Mouse (Mus musculus) kidney, postnatal 0 days (tissue): ENCODE results near the gene Smim22. TPM values are rescaled to one million over a fixed set of nuclear protein-coding genes. Genes with fewer than 3 reads are reported as not detected.

ENCODE experiments used
- ATAC-seq: fragments of 200-750 bp; cut with Nextera tagmentation; replicated peaks from 2 replicates; pipeline ENCODE4 v1.8.0; 2017; ENCODE audit warnings: low read depth, moderate number of reproducible peaks, moderate TSS enrichment, moderate library complexity; ENCODE audit not compliant: low FRiP score
- DNase-seq: peaks from one replicate; pipeline ENCODE4 v3.0.0-alpha.2; 2016; ENCODE audit warnings: low spot score
- H3K27ac ChIP-seq: fragments of 300-500 bp; sonication (generic); 2 replicates; pipeline ENCODE4 v1.5.1; 2014; ENCODE audit warnings: mild to moderate bottlenecking
- H3K27me3 ChIP-seq: fragments of 300-500 bp; sonication (generic); 2 replicates; pipeline ENCODE4 v1.6.1; 2014; ENCODE audit warnings: low read length, mixed read lengths; ENCODE audit not compliant: insufficient read depth
- H3K36me3 ChIP-seq: fragments of 300-500 bp; sonication (generic); 2 replicates; pipeline ENCODE4 v1.6.1; 2014; ENCODE audit warnings: low read length, mixed read lengths; ENCODE audit not compliant: insufficient read depth
- H3K4me1 ChIP-seq: fragments of 300-500 bp; sonication (generic); replicated peaks from 2 replicates; pipeline ENCODE4 v1.6.1; 2014; ENCODE audit warnings: antibody characterized with exemption, low read length, mixed read lengths; ENCODE audit not compliant: insufficient read depth
- H3K4me2 ChIP-seq: fragments of 300-500 bp; sonication (generic); 2 replicates; pipeline ENCODE4 v1.6.1; 2014; ENCODE audit warnings: mild to moderate bottlenecking, low read length, moderate library complexity, mixed read lengths
- H3K4me3 ChIP-seq: fragments of 300-500 bp; sonication (generic); replicated peaks from 2 replicates; pipeline ENCODE4 v1.5.1; 2014; ENCODE audit warnings: low read depth, low read length
- H3K9ac ChIP-seq: fragments of 300-500 bp; sonication (generic); 2 replicates; pipeline ENCODE4 v1.6.1; 2014; ENCODE audit warnings: low read depth, low read length
- H3K9me3 ChIP-seq: fragments of 300-500 bp; sonication (generic); replicated peaks from 2 replicates; pipeline ENCODE4 v1.6.1; 2016; ENCODE audit warnings: low read length, inconsistent platforms, mixed read lengths
- CTCF ChIP-seq: IDR thresholded peaks from 2 replicates; pipeline ENCODE4 v1.5.1; 2016; ENCODE audit warnings: antibody characterized with exemption, low read depth, mild to moderate bottlenecking, moderate library complexity
- WGBS: fragments of 180-500 bp; shearing (Covaris S2); extraction: QIAGEN DNeasy Blood & Tissue Kit; methylation state at CpG from one replicate; pipeline ENCODE4 v1.1.7; 2014; 5-methylcytosine and 5-hydroxymethylcytosine counted together
- polyA plus RNA-seq: library from polyadenylated mRNA; unstranded; fragments of >200 nt; fragmentation: Nextera tagmentation; extraction: Ambion mirVana; gene quantifications from 2 replicates; pipeline ENCODE4 v1.2.1, GENCODE M21; 2015

The Smim22 gene
- polyA plus RNA-seq, 1 experiment from 2014 or later = 38.3 TPM

- DNase-seq (no peak), ATAC-seq (no peak)
- WGBS = 61% methylated on average over 5 of the region's 5 CpGs
- Histone ChIP-seq H3K27me3 (no peaks in the 10 kb centered on the region), H3K4me2 (no peak overlapping the region), H3K27ac (no peak overlapping the region), H3K9me3 (no peaks in the 10 kb centered on the region), H3K36me3 (no peaks in the 10 kb centered on the region), H3K4me1 (no peaks in the 10 kb centered on the region), H3K4me3 (no peak overlapping the region), H3K9ac (no peak overlapping the region)
- no peak for TF ChIP-seq CTCF
Measured at GRCm38 (mm10) chr16:4978275-4979051, 28.6 kb upstream of the Smim22 start.

- Histone ChIP-seq H3K4me2 (no peak overlapping the region), H3K27me3 (no peaks in the 10 kb centered on the region), H3K4me3 (no peak overlapping the region), H3K4me1 (no peaks in the 10 kb centered on the region), H3K9ac (no peak overlapping the region), H3K36me3 (no peaks in the 10 kb centered on the region), H3K9me3 (no peaks in the 10 kb centered on the region), H3K27ac (no peak overlapping the region)
- ATAC-seq (peak; percentile 59; the same call in 1 of the 2 replicates), DNase-seq (peak; percentile 60)
- 64% methylated on average over 4 of the region's 4 CpGs for WGBS
- TF ChIP-seq CTCF = peak; percentile 71
Measured at GRCm38 (mm10) chr16:4979755-4980380, 27.2 kb upstream of the Smim22 start.

GRCm38 (mm10) chr16:4984717-4985116 lies 22.4 kb upstream of the Smim22 start:
- no peak for TF ChIP-seq CTCF
- Histone ChIP-seq H3K9me3 (no peaks in the 10 kb centered on the region), H3K4me1 (no peaks in the 10 kb centered on the region), H3K4me2 (no peak overlapping the region), H3K27me3 (no peaks in the 10 kb centered on the region), H3K36me3 (no peaks in the 10 kb centered on the region), H3K27ac (no peak overlapping the region), H3K4me3 (no peak overlapping the region), H3K9ac (no peak overlapping the region)
- ATAC-seq = no peak
- no peak for DNase-seq
- WGBS = 95% methylated on average over 12 of the region's 12 CpGs

GRCm38 (mm10) chr16:4993276-4993675 lies 13.8 kb upstream of the Smim22 start:
- WGBS = 85% methylated on average over 4 of the region's 4 CpGs
- no peaks in the 10 kb centered on the region for H3K27me3 ChIP-seq
- no peak for TF ChIP-seq CTCF
- ATAC-seq (no peak), DNase-seq (no peak)
- no peak overlapping the region for H3K27ac ChIP-seq
- H3K9me3 ChIP-seq = no peaks in the 10 kb centered on the region
- no peaks in the 10 kb centered on the region; the same call in 1 of the 2 replicates for H3K4me1 ChIP-seq
- H3K4me3 ChIP-seq = no peak overlapping the region
- H3K9ac ChIP-seq = no peak overlapping the region
- no peak overlapping the region for H3K4me2 ChIP-seq
- no peaks in the 10 kb centered on the region for H3K36me3 ChIP-seq

GRCm38 (mm10) chr16:4997553-4997952 lies 9.5 kb upstream of the Smim22 start, which contains the start of gene Sept12:
Gene Sept12, minus strand, starts transcription at chr16:4997852.
- Histone ChIP-seq H3K27ac (no peak within 1 kb of the TSS), H3K4me1 (no peaks in the 10 kb centered on the region; the same call in 1 of the 2 replicates), H3K4me3 (no peak within 1 kb of the TSS), H3K36me3 (no peaks in the 10 kb centered on the region), H3K9me3 (no peaks in the 10 kb centered on the region), H3K9ac (no peak within 1 kb of the TSS), H3K4me2 (no peak within 1 kb of the TSS), H3K27me3 (no peaks in the 10 kb centered on the region)
- peak; percentile 11 for DNase-seq
- no peak for TF ChIP-seq CTCF
- 0% methylated on average over 2 of the region's 3 CpGs for WGBS
- no peak for ATAC-seq

- DNase-seq (no peak), ATAC-seq (no peak)
- H3K4me3 ChIP-seq = no peak overlapping the region
- 56% methylated on average over 1 of the region's 1 CpGs for WGBS
- TF ChIP-seq CTCF = no peak
- H3K9me3 ChIP-seq = no peaks in the 10 kb centered on the region
- no peaks in the 10 kb centered on the region; the same call in 1 of the 2 replicates for H3K4me1 ChIP-seq
- H3K9ac ChIP-seq = no peak overlapping the region
- H3K36me3 ChIP-seq = no peaks in the 10 kb centered on the region
- H3K27ac ChIP-seq = no peak overlapping the region
- H3K27me3 ChIP-seq = no peaks in the 10 kb centered on the region
- H3K4me2 ChIP-seq = no peak overlapping the region
Measured at GRCm38 (mm10) chr16:4998984-4999383, 8.1 kb upstream of the Smim22 start.
